Mouse (Mus musculus): ENCODE data around the gene Ngfr. TPM values are rescaled to one million over a fixed set of nuclear protein-coding genes. Genes with fewer than 3 reads are reported as not detected.

Ngfr gene
- polyA plus RNA-seq, 1 experiment = 0.01 TPM

DNA sequence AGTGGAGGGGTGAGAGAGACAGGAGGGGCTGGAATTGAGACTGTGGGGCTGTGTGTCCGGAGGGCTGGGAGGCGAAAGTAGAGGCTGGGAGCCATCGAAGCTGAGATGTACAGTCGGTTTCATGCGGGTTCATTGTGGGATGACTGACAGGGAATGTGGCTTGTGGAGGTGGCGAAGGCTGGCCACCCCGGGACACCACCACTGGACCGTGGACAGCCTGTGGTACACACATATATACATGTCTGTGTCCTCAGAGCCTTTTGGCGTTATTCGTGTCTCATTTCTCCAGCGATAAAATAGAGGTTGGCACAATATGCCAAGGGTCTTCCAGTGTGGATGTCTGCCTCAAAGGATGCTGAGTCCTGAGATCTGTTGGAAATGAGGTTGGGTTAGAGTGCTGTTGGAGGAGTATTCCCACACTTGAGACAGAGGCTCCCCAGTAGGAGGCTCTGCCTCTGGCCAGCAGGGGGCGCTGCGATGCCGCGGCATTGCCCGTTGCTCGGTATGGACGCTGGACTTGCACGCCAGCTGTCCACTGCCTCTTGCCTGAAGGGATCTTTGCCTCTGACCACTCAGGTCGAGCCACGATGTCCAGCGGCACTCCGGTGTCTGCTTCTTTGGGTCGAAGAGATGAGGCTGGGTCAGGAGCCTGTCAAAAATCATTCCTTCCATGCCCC lies 53.9 kb downstream of the Ngfr start:
- Histone ChIP-seq H3ac (ENCODE audit: control insufficient read depth, insufficient read length) (no peak overlapping the region), H3K4me3 (no peak overlapping the region), H3K36me3 (ENCODE audit: control insufficient read depth, insufficient read depth) (no peaks in the 10 kb centered on the region), H3K27me3 (ENCODE audit: control insufficient read depth, insufficient read depth, insufficient read length) (peaks cover 7% of the 10 kb centered on the region), H3K4me2 (ENCODE audit: low read depth) (no peak overlapping the region), H3K79me2 (ENCODE audit: control insufficient read depth, insufficient read depth) (no peaks in the 10 kb centered on the region)
- no peak for TF ChIP-seq E2F4 (IDR thresholded peaks at IDR 0.05; ENCODE audit: insufficient read depth)
- peak; percentile 9 to 75 (median 64) for TF ChIP-seq MYOG (IDR thresholded peaks at IDR 0.05; ENCODE audit: control insufficient read depth in 1 of 3, insufficient read depth in 1 of 3, insufficient read length in 2 of 3, low read depth in 2 of 3)
- TF ChIP-seq MAX (IDR thresholded peaks at IDR 0.05; ENCODE audit: low read depth) = no peak
- TF ChIP-seq TCF3 (IDR thresholded peaks at IDR 0.05; ENCODE audit: insufficient read length, low read depth) = no peak
- TF ChIP-seq SRF (IDR thresholded peaks at IDR 0.05; ENCODE audit: control insufficient read depth, insufficient read length, low read depth) = no peak
- TF ChIP-seq POLR2A (IDR thresholded peaks at IDR 0.05; ENCODE audit: insufficient read length, low read depth) = no peak
- TF ChIP-seq CEBPB (IDR thresholded peaks at IDR 0.05; ENCODE audit: insufficient read depth, poor library complexity, severe bottlenecking) = no peak
- no peak for TF ChIP-seq USF1 (IDR thresholded peaks at IDR 0.05; ENCODE audit: low read depth)
- TF ChIP-seq TCF12 (IDR thresholded peaks at IDR 0.05; ENCODE audit: insufficient read depth, poor library complexity, severe bottlenecking) = no peak
- TF ChIP-seq POLR2AphosphoS2 (IDR thresholded peaks at IDR 0.05; ENCODE audit: insufficient read length, low read depth) = no peak
- TF ChIP-seq MYOD1 (IDR thresholded peaks at IDR 0.05; ENCODE audit: control insufficient read depth in 1 of 3, insufficient read length in 2 of 3, low read depth in 2 of 3) = peak in 2 of 3 experiments; percentile 58 to 62
- TF ChIP-seq REST (IDR thresholded peaks at IDR 0.05; ENCODE audit: insufficient read depth, insufficient read length) = no peak

GRCm38 (mm10) chr11:95532353-95533072 lies 55.0 kb downstream of the Ngfr start:
- no peak overlapping the region for H3K4me3 ChIP-seq
- no peaks in the 10 kb centered on the region for H3K36me3 ChIP-seq (ENCODE audit: control insufficient read depth, insufficient read depth)
- no peak overlapping the region for H3K4me2 ChIP-seq (ENCODE audit: low read depth)
- H3ac ChIP-seq (ENCODE audit: control insufficient read depth, insufficient read length) = no peak overlapping the region
- TF ChIP-seq MYOD1 (IDR thresholded peaks at IDR 0.05; ENCODE audit: control insufficient read depth in 1 of 3, insufficient read length in 2 of 3, low read depth in 2 of 3) (no peak), E2F4 (IDR thresholded peaks at IDR 0.05; ENCODE audit: insufficient read depth) (no peak), POLR2A (IDR thresholded peaks at IDR 0.05; ENCODE audit: insufficient read length, low read depth) (no peak), MAX (IDR thresholded peaks at IDR 0.05; ENCODE audit: low read depth) (no peak), TCF12 (IDR thresholded peaks at IDR 0.05; ENCODE audit: insufficient read depth, poor library complexity, severe bottlenecking) (no peak), USF1 (IDR thresholded peaks at IDR 0.05; ENCODE audit: low read depth) (no peak), POLR2AphosphoS2 (IDR thresholded peaks at IDR 0.05; ENCODE audit: insufficient read length, low read depth) (no peak), REST (IDR thresholded peaks at IDR 0.05; ENCODE audit: insufficient read depth, insufficient read length) (no peak), CEBPB (IDR thresholded peaks at IDR 0.05; ENCODE audit: insufficient read depth, poor library complexity, severe bottlenecking) (no peak), MYOG (IDR thresholded peaks at IDR 0.05; ENCODE audit: control insufficient read depth in 1 of 3, insufficient read depth in 1 of 3, insufficient read length in 2 of 3, low read depth in 2 of 3) (no peak), TCF3 (IDR thresholded peaks at IDR 0.05; ENCODE audit: insufficient read length, low read depth) (no peak), SRF (IDR thresholded peaks at IDR 0.05; ENCODE audit: control insufficient read depth, insufficient read length, low read depth) (no peak)
- peaks cover 7% of the 10 kb centered on the region for H3K27me3 ChIP-seq (ENCODE audit: control insufficient read depth, insufficient read depth, insufficient read length)
- no peaks in the 10 kb centered on the region for H3K79me2 ChIP-seq (ENCODE audit: control insufficient read depth, insufficient read depth)

- H3K36me3 ChIP-seq (ENCODE audit: control insufficient read depth, insufficient read depth) = no peaks in the 10 kb centered on the region
- H3ac ChIP-seq (ENCODE audit: control insufficient read depth, insufficient read length) = no peak overlapping the region
- H3K4me2 ChIP-seq (ENCODE audit: low read depth) = no peak overlapping the region
- H3K4me3 ChIP-seq = no peak overlapping the region
- no peaks in the 10 kb centered on the region for H3K79me2 ChIP-seq (ENCODE audit: control insufficient read depth, insufficient read depth)
- H3K27me3 ChIP-seq (ENCODE audit: control insufficient read depth, insufficient read depth, insufficient read length) = peaks cover 22% of the 10 kb centered on the region
- TF ChIP-seq REST (IDR thresholded peaks at IDR 0.05; ENCODE audit: insufficient read depth, insufficient read length) (no peak), TCF3 (IDR thresholded peaks at IDR 0.05; ENCODE audit: insufficient read length, low read depth) (no peak), E2F4 (IDR thresholded peaks at IDR 0.05; ENCODE audit: insufficient read depth) (no peak), MYOG (IDR thresholded peaks at IDR 0.05; ENCODE audit: control insufficient read depth in 1 of 3, insufficient read depth in 1 of 3, insufficient read length in 2 of 3, low read depth in 2 of 3) (no peak), TCF12 (IDR thresholded peaks at IDR 0.05; ENCODE audit: insufficient read depth, poor library complexity, severe bottlenecking) (no peak), USF1 (IDR thresholded peaks at IDR 0.05; ENCODE audit: low read depth) (no peak), CEBPB (IDR thresholded peaks at IDR 0.05; ENCODE audit: insufficient read depth, poor library complexity, severe bottlenecking) (no peak), MYOD1 (IDR thresholded peaks at IDR 0.05; ENCODE audit: control insufficient read depth in 1 of 3, insufficient read length in 2 of 3, low read depth in 2 of 3) (no peak), POLR2AphosphoS2 (IDR thresholded peaks at IDR 0.05; ENCODE audit: insufficient read length, low read depth) (no peak), MAX (IDR thresholded peaks at IDR 0.05; ENCODE audit: low read depth) (no peak), POLR2A (IDR thresholded peaks at IDR 0.05; ENCODE audit: insufficient read length, low read depth) (no peak), SRF (IDR thresholded peaks at IDR 0.05; ENCODE audit: control insufficient read depth, insufficient read length, low read depth) (no peak)
Observed at GRCm38 (mm10) chr11:95528231-95528630, 59.3 kb downstream of the Ngfr start.

- no peak for TF ChIP-seq POLR2AphosphoS2 (IDR thresholded peaks at IDR 0.05; ENCODE audit: insufficient read length, low read depth)
- TF ChIP-seq TCF3 (IDR thresholded peaks at IDR 0.05; ENCODE audit: insufficient read length, low read depth) = no peak
- TF ChIP-seq SRF (IDR thresholded peaks at IDR 0.05; ENCODE audit: control insufficient read depth, insufficient read length, low read depth) = no peak
- TF ChIP-seq REST (IDR thresholded peaks at IDR 0.05; ENCODE audit: insufficient read depth, insufficient read length) = no peak
- TF ChIP-seq E2F4 (IDR thresholded peaks at IDR 0.05; ENCODE audit: insufficient read depth) = no peak
- no peak for TF ChIP-seq CEBPB (IDR thresholded peaks at IDR 0.05; ENCODE audit: insufficient read depth, poor library complexity, severe bottlenecking)
- no peak for TF ChIP-seq MYOD1 (IDR thresholded peaks at IDR 0.05; ENCODE audit: control insufficient read depth in 1 of 3, insufficient read length in 2 of 3, low read depth in 2 of 3)
- no peak for TF ChIP-seq MYOG (IDR thresholded peaks at IDR 0.05; ENCODE audit: control insufficient read depth in 1 of 3, insufficient read depth in 1 of 3, insufficient read length in 2 of 3, low read depth in 2 of 3)
- TF ChIP-seq TCF12 (IDR thresholded peaks at IDR 0.05; ENCODE audit: insufficient read depth, poor library complexity, severe bottlenecking) = no peak
- no peak for TF ChIP-seq MAX (IDR thresholded peaks at IDR 0.05; ENCODE audit: low read depth)
- Histone ChIP-seq H3K4me3 (no peak overlapping the region), H3ac (ENCODE audit: control insufficient read depth, insufficient read length) (no peak overlapping the region), H3K4me2 (ENCODE audit: low read depth) (no peak overlapping the region), H3K27me3 (ENCODE audit: control insufficient read depth, insufficient read depth, insufficient read length) (peaks cover 15% of the 10 kb centered on the region), H3K36me3 (ENCODE audit: control insufficient read depth, insufficient read depth) (no peaks in the 10 kb centered on the region), H3K79me2 (ENCODE audit: control insufficient read depth, insufficient read depth) (no peaks in the 10 kb centered on the region)
Observed at GRCm38 (mm10) chr11:95527307-95527706, 60.2 kb downstream of the Ngfr start.
